Mouse (Mus musculus) layer of hippocampus, postnatal 14 days (tissue): ENCODE data around the gene Pcbp4. TPM values are rescaled to one million over a fixed set of nuclear protein-coding genes. Genes with fewer than 3 reads are reported as not detected.
"Not testable (repeated sequence)": the region's sequence is repeated elsewhere in the genome, so short reads cannot be mapped to it uniquely, and the experiment has no call there.

ENCODE experiments used
- DNase-seq, 2 experiments: peaks; one replicate each; pipeline ENCODE4 v3.0.0; 2021 to 2022; ENCODE audit warnings: low spot score in 2 of 2, mixed read lengths in 1 of 2
- total RNA-seq, 2 experiments: library from RNA; stranded (reverse); gene quantifications; 2 replicates each; pipeline ENCODE4 v1.2.3; 2021

Gene Pcbp4
- total RNA-seq, 2 experiments from 2014 or later: 181 to 195 TPM

GRCm38 (mm10) chr9:106478101-106478500 is 25.0 kb downstream of the Pcbp4 start:
- DNase-seq: no peak

- DNase-seq: no peak
Observed at GRCm38 (mm10) chr9:106480541-106480940, 27.4 kb downstream of the Pcbp4 start.

GRCm38 (mm10) chr9:106481075-106481474 is 28.0 kb downstream of the Pcbp4 start:
- DNase-seq: no peak

- no peak for DNase-seq
Observed at GRCm38 (mm10) chr9:106481676-106482075, 28.6 kb downstream of the Pcbp4 start.

- no peak for DNase-seq
Observed at GRCm38 (mm10) chr9:106482578-106483115, 29.6 kb downstream of the Pcbp4 start.

- no peak for DNase-seq
Observed at GRCm38 (mm10) chr9:106483136-106483535, 30.0 kb downstream of the Pcbp4 start.

- DNase-seq: no peak
Observed at GRCm38 (mm10) chr9:106483606-106484005, 30.5 kb downstream of the Pcbp4 start.

- DNase-seq: no peak
Observed at GRCm38 (mm10) chr9:106485076-106485475, 32.0 kb downstream of the Pcbp4 start.

GRCm38 (mm10) chr9:106487602-106488001 is 34.5 kb downstream of the Pcbp4 start:
- not testable (repeated sequence) for DNase-seq

- DNase-seq: no peak
Observed at GRCm38 (mm10) chr9:106499667-106500066, 46.6 kb downstream of the Pcbp4 start, which contains the start of gene Iqcf1. Iqcf1 (plus strand) TSS chr9:106499967.

- DNase-seq: no peak
Observed at GRCm38 (mm10) chr9:106501846-106502245, 48.8 kb downstream of the Pcbp4 start.

- no peak for DNase-seq
Observed at GRCm38 (mm10) chr9:106504246-106504645, 51.2 kb downstream of the Pcbp4 start.

- peak in 1 of 2 experiments; percentile 42 for DNase-seq
Observed at GRCm38 (mm10) chr9:106509356-106509755, 56.3 kb downstream of the Pcbp4 start.

GRCm38 (mm10) chr9:106512729-106513450 is 59.8 kb downstream of the Pcbp4 start:
- DNase-seq: peak; percentile 4 to 30

GRCm38 (mm10) chr9:106513566-106513965 is 60.5 kb downstream of the Pcbp4 start:
- no peak for DNase-seq

Other genes with a start within 250 kb of the Pcbp4 start
- gene Tlr9, start 230.7 kb upstream of the Pcbp4 start, total RNA-seq: 1 to 10 TPM; 1.2 to 1.6 TPM
- gene Alas1, start 204.6 kb upstream of the Pcbp4 start, total RNA-seq: 100 to 1,000 TPM; 153 to 174 TPM
- 10 to 100 TPM in 1 of 2 experiments, 1 to 10 TPM in 1; 8.5 to 12.0 TPM for gene Poc1a, start 172.2 kb upstream of the Pcbp4 start, total RNA-seq
- gene Dusp7, start 84.7 kb upstream of the Pcbp4 start, total RNA-seq: 10 to 100 TPM; 65.2 to 70.3 TPM
- gene Rpl29, start 23.8 kb upstream of the Pcbp4 start, total RNA-seq: 100 to 1,000 TPM; 295 to 325 TPM
- gene Acy1, start 15.0 kb upstream of the Pcbp4 start, total RNA-seq: 10 to 100 TPM; 10.3 to 11.5 TPM
- 10 to 100 TPM in 1 of 2 experiments, 1 to 10 TPM in 1; 9.6 to 12.4 TPM for gene Abhd14b, start 5.8 kb upstream of the Pcbp4 start, total RNA-seq
- 10 to 100 TPM; 40.9 to 41.8 TPM for gene Abhd14a, start 5.6 kb upstream of the Pcbp4 start, total RNA-seq
- gene Gpr62, start 12.6 kb downstream of the Pcbp4 start, total RNA-seq: 1 to 10 TPM; 7.1 to 7.4 TPM
- 10 to 100 TPM; 31.5 to 37.0 TPM for gene Rrp9, start 22.7 kb downstream of the Pcbp4 start, total RNA-seq
- 1 to 10 TPM; 3.2 to 5.1 TPM for gene Parp3, start 23.7 kb downstream of the Pcbp4 start, total RNA-seq
- not detected for gene Iqcf1, start 46.7 kb downstream of the Pcbp4 start, total RNA-seq
- gene Iqcf5, start 61.3 kb downstream of the Pcbp4 start, total RNA-seq: under 1 TPM in 1 of 2 experiments, not detected in 1; 0.67 TPM
- gene Iqcf3, start 108.3 kb downstream of the Pcbp4 start, total RNA-seq: not detected
- not detected for gene Iqcf4, start 117.7 kb downstream of the Pcbp4 start, total RNA-seq
- gene Iqcf6, start 173.3 kb downstream of the Pcbp4 start, total RNA-seq: not detected
- gene Grm2, start 202.8 kb downstream of the Pcbp4 start, total RNA-seq: 10 to 100 TPM; 35.7 to 38.5 TPM
- 10 to 100 TPM; 92.2 to 99.8 TPM for gene Tex264, start 232.6 kb downstream of the Pcbp4 start, total RNA-seq